Mouse (Mus musculus) megakaryocyte, embryonic 14.5 days (primary cell): ENCODE results near the gene Fam184b. TPM values are rescaled to one million over a fixed set of nuclear protein-coding genes. Genes with fewer than 3 reads are reported as not detected.

Source experiments
- H3K27me3 ChIP-seq: replicated peaks from 2 replicates; pipeline ENCODE3; 2012; ENCODE audit warnings: inconsistent platforms
- H3K36me3 ChIP-seq: replicated peaks from 2 replicates; pipeline ENCODE3; 2012; ENCODE audit warnings: low read length, inconsistent platforms, mixed read lengths
- H3K4me1 ChIP-seq: 2 replicates; pipeline ENCODE4 v1.6.1; 2012; ENCODE audit warnings: inconsistent platforms
- H3K4me3 ChIP-seq: replicated peaks from 2 replicates; pipeline ENCODE3; 2012; ENCODE audit warnings: moderate library complexity, mild to moderate bottlenecking, inconsistent platforms
- H3K9me3 ChIP-seq: 2 replicates; pipeline ENCODE4 v1.6.1; 2012; ENCODE audit warnings: inconsistent platforms
- FLI1 ChIP-seq: IDR thresholded peaks from 2 replicates; pipeline ENCODE4 v1.6.1; 2012; ENCODE audit warnings: low read length, inconsistent platforms, mixed read lengths
- GATA1 ChIP-seq: IDR thresholded peaks from 3 replicates; pipeline ENCODE4 v1.6.1; 2012; ENCODE audit warnings: mixed read lengths, low read length, inconsistent platforms, borderline replicate concordance
- polyA plus RNA-seq: library from polyadenylated mRNA; stranded (reverse); fragments of >175 nt; gene quantifications from 2 replicates; pipeline ENCODE4 v1.2.3, GENCODE M21; 2012; ENCODE audit warnings: low replicate concordance; ENCODE audit not compliant: insufficient read depth

Fam184b gene
- polyA plus RNA-seq, 1 experiment, result 0.12 TPM

DNA sequence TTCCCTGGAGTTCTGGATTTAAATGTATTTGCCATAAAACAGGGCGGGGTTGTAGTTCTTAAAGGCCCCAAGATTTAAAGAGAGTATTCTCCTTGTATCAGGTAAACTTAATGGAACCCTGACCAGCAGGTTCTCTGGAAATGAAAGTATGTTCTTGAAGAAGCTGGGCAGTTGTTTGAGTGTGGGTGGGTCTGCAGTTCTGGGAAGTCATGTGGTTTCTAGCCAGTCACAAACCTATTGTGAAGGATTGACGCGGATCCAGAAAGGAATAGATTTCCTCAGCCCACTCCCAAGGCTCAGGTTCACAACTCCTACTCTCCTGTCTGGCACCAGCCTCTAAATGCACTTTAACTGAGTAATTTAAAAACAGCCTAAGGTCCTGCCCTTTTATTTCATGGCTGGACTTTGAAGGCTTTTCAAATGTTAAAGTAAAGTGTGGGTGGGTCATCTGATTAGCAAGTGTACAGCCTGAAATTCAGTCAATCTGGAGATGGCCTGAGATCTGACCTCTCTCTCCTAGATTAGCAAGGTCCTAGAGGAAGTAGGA, 143.9 kb downstream of the Fam184b start:
- no peaks in the 10 kb centered on the region for H3K27me3 ChIP-seq
- H3K4me3 ChIP-seq, result no peak overlapping the region
- no peaks in the 10 kb centered on the region for H3K9me3 ChIP-seq
- H3K4me1 ChIP-seq, result peaks cover 54% of the 10 kb centered on the region
- TF ChIP-seq FLI1 (no peak), GATA1 (no peak)
- peaks cover 53% of the 10 kb centered on the region for H3K36me3 ChIP-seq

DNA sequence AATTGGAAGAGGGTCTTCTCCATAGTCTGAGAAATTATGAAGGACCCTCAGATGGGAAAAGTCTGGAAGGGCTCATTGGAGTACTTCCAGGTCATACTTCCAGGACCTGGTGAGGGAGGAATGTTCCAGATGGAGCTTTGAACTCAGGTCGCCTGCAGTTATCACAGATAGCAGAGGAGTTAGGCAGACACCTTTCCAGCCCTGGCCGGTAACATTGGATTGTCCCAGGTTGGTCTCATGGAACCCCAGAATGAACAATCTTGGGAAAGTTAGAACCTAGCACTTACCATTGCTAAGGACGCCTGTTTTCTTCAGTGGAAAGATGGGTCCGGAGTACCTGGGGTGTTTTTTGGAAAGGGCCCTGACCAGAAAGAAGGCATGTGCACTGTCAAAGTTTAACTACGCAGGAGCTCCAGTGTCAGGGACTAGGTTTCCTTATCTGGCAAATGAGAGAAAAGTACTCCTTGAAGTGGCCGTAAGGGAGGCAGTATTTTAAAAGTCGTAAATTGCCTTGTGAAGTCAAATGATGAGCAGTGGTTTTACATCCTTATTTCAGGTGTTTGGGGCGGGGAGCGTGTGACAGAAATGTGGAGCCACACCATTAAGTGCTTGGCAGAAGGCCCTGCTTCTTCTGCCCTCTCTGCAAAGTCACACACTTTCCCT, 145.2 kb downstream of the Fam184b start:
- peaks cover 40% of the 10 kb centered on the region for H3K36me3 ChIP-seq
- peak overlapping the region; percentile 96 for H3K4me3 ChIP-seq
- H3K27me3 ChIP-seq, result no peaks in the 10 kb centered on the region
- peaks cover 59% of the 10 kb centered on the region for H3K4me1 ChIP-seq
- TF ChIP-seq GATA1 (no peak), FLI1 (no peak)
- H3K9me3 ChIP-seq, result no peaks in the 10 kb centered on the region

DNA sequence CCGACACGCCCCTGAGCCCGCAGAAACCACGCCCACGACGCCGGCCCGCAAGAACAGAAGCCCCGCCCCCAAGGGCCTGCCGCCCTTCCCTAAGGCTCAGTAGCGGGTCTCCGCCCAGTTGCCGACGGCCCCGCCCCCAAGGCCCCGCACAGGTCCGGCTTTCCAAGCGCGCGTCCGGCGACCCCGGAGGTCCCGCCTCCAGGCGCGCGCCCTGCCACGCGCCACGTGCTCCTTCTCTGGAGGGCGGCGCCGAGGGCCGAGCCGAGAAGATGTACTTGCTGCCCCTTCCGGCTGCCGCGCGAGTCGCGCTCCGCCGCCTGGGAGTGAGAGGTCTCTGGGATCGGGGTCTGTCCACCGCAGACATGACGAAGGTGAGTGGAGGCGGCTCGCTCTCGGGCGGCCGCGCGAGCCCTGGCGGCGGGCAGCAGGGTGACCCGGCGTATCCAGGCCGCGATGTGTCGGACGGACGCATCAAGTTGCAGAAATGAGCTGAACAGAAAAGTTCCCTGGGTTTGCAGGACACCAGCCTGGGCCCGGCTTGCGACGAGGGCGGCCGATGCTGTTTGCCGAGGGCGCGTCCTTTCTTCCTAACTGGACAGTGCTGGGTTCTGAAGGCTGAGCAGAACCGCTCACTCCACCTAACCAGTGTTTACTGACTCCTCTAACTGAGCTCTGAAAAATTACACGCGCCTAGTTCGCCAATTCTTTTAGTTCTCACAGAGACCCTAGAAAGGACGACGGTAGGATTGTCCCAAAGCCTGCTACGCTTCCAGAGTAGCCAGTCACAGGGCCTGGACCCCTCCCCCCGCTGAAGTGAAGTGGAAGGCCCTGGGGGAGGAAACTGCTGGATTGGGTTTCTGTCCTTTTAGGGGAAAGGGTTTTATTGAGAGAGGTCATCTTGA, 146.0 kb downstream of the Fam184b start, which contains the start of gene Lap3:
Lap3 (plus strand) TSS at position 184 of the 902 bp plus-strand sequence.
- Histone ChIP-seq H3K4me1 (peaks cover 58% of the 10 kb centered on the region), H3K4me3 (peak within 1 kb of the TSS; percentile 96), H3K36me3 (peaks cover 33% of the 10 kb centered on the region), H3K27me3 (no peaks in the 10 kb centered on the region), H3K9me3 (no peaks in the 10 kb centered on the region)
- TF ChIP-seq GATA1 (no peak), FLI1 (no peak)

DNA sequence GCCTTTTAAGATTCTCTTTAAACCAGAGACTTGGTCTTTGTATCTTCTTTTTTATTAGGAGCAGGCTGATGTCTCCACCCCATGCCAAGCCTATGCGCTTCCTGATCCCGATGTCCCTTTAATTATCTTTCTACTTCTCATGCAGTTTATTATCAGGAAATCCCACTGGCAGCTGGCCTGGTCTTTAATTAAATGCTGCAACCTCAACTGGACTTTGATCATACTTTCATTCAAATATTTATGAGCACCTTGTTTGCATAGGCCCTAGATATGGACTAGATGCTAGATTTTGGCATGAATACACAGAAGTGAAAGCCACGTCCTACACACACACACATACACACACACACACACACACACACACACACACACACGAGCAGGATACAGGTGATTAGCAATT, 147.6 kb downstream of the Fam184b start:
- no peak overlapping the region for H3K4me3 ChIP-seq
- H3K9me3 ChIP-seq, result no peaks in the 10 kb centered on the region
- H3K36me3 ChIP-seq, result peaks cover 17% of the 10 kb centered on the region
- TF ChIP-seq GATA1 (no peak), FLI1 (no peak)
- peaks cover 44% of the 10 kb centered on the region for H3K4me1 ChIP-seq
- H3K27me3 ChIP-seq, result no peaks in the 10 kb centered on the region

DNA sequence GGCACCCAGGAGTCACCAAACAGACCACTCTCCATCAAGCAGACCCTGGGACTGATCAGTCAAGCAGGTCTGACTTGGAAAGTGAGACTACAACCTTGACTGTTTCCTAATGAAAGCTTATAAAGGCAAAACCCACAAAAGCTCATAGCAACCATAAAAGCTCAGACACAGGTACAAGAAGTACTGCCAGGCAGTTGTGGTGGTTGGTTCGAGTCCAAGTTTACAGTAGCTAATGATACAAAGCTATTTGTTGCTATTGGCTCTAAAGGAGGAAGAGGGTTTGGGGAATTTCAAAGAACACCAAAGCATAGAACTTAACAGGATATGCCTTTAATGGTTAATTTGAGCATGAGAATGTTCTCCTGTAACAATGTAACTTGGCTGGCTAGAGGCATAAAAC, 155.8 kb downstream of the Fam184b start:
- Histone ChIP-seq H3K36me3 (no peaks in the 10 kb centered on the region), H3K27me3 (peaks cover 4% of the 10 kb centered on the region), H3K9me3 (no peaks in the 10 kb centered on the region), H3K4me1 (no peaks in the 10 kb centered on the region), H3K4me3 (no peak overlapping the region)
- no peak for TF ChIP-seq GATA1
- no peak for TF ChIP-seq FLI1

DNA sequence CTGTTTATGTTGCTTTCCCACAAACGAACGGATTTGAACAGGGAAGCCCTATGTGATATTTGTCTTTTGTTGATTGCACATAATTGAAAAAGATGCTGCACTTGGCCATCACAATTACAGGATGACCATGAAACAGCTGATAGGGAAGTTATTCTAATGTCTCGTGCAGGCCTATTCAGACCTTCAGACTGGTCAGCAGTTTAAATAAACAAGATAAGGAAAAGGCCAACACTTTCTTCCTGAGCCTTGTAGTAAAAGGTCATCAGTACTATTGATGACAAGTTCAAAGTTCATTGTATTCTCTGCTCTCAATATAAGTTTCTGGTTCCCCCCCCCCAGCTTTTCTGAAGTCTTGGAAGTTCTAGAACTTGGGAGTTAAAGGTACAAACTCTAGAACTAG, 156.8 kb downstream of the Fam184b start:
- peaks cover 7% of the 10 kb centered on the region for H3K27me3 ChIP-seq
- H3K4me1 ChIP-seq, result peaks cover 3% of the 10 kb centered on the region; the same call in 1 of the 2 replicates
- no peak for TF ChIP-seq FLI1
- TF ChIP-seq GATA1, result no peak
- no peak overlapping the region for H3K4me3 ChIP-seq
- no peaks in the 10 kb centered on the region for H3K9me3 ChIP-seq
- H3K36me3 ChIP-seq, result no peaks in the 10 kb centered on the region

DNA sequence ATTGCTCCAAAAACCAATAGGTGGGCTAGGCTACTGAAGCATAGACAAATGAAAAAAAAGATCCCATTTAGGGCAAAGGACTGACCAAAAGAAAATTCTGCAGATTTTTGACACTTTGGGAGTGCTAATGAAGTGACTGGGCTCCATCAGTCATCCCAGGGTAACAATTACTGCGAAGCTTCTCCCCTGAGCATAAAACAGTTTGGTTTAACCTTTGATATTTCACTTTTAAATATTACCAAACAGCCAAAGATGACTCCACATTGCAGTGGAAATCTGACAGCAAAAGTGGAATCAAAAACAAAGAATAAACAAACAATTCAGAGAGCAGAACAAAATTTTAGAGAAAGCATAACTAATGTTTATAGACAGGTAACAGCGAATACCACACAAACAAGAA, 158.3 kb downstream of the Fam184b start:
- Histone ChIP-seq H3K9me3 (no peaks in the 10 kb centered on the region), H3K36me3 (no peaks in the 10 kb centered on the region), H3K4me3 (no peak overlapping the region), H3K4me1 (peaks cover 3% of the 10 kb centered on the region; the same call in 1 of the 2 replicates), H3K27me3 (peaks cover 5% of the 10 kb centered on the region)
- TF ChIP-seq GATA1 (no peak), FLI1 (no peak)

DNA sequence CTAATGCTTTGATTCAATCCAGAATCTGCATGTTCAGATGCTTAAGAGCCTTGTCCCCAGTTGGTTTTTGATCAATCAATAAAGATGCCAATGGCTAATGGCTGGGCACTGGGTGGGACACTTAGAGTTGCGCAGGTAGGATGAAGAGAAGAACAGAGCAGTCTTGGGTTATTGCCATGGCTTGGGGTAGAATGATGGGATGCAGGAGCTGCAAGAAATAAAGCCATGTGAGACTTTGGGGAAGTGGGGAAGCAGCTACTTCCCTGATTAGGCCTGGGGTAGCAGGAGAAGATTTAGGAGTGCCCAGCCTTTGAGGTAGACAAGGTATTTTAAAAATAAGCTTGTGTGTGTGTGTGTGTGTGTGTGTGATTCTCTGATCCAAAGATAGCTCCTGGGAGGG, 159.3 kb downstream of the Fam184b start:
- H3K4me1 ChIP-seq, result peaks cover 7% of the 10 kb centered on the region; the same call in 1 of the 2 replicates
- no peaks in the 10 kb centered on the region for H3K9me3 ChIP-seq
- no peak overlapping the region for H3K4me3 ChIP-seq
- TF ChIP-seq GATA1 (no peak), FLI1 (no peak)
- H3K27me3 ChIP-seq, result peaks cover 10% of the 10 kb centered on the region
- H3K36me3 ChIP-seq, result no peaks in the 10 kb centered on the region

Other genes with a start within 250 kb of the Fam184b start
- 98.7 and 117 TPM in 2 replicates for gene Qdpr, start 189.4 kb downstream of the Fam184b start, polyA plus RNA-seq
- not detected in 2 replicates for gene Clrn2, start 185.9 kb downstream of the Fam184b start, polyA plus RNA-seq
- 11.9 and 14.8 TPM in 2 replicates for gene Lap3, start 146.2 kb downstream of the Fam184b start, polyA plus RNA-seq
- gene Med28, start 119.4 kb downstream of the Fam184b start, polyA plus RNA-seq, result 28.8 and 87.9 TPM in 2 replicates
- gene Ncapg, start 30.3 kb upstream of the Fam184b start, polyA plus RNA-seq, result 0.83 TPM in 1 of 2 replicates, not detected in the other
- gene Lcorl, start 218.0 kb upstream of the Fam184b start, polyA plus RNA-seq, result 0.73 and 6.0 TPM in 2 replicates